Mouse (Mus musculus) liver, adult 2 months (tissue): Measurements from ENCODE around the gene Pdlim5.

Experiments used
- CTCF ChIP-seq: fragments of 200-500 bp; IDR thresholded peaks from 2 replicates; pipeline ENCODE4 v1.5.1; 2011; ENCODE audit warnings: low read depth, low read length, control low read depth
- POLR2A ChIP-seq: fragments of 200-500 bp; IDR thresholded peaks from 2 replicates; pipeline ENCODE4 v1.6.1; 2011; ENCODE audit warnings: low read length, control low read depth; ENCODE audit not compliant: insufficient read depth; ENCODE audit errors: extremely low read depth

DNA sequence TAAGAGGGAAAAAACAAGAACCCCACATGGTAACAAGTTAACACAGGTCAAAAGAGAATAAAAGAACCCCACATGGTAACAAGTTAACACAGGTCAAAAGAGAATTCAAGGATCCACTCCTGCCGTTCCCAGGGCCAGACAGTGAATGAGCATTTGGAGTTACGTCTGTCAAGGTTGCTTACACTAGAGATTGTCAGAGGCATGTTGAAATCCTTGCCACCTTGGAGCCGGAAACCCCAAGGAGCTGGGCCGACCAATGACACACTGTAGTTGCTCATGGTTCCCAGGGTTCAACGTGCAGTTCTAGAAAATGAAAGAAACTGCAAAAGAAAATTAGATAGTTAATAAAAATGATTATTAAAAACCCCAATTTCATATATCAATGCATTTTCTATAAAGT lies 4.0 kb downstream of the Pdlim5 start:
- TF ChIP-seq CTCF: no peak
- no peak for TF ChIP-seq POLR2A
